Mouse (Mus musculus) forebrain, embryonic 14.5 days (tissue): Measurements from ENCODE around the gene Iqschfp. TPM values are rescaled to one million over a fixed set of nuclear protein-coding genes. Genes with fewer than 3 reads are reported as not detected.

Experiments
- ATAC-seq: fragments of 200-750 bp; cut with Nextera tagmentation; 2 replicates; pipeline ENCODE4 v1.8.0; 2017; ENCODE audit warnings: mild to moderate bottlenecking, moderate library complexity
- DNase-seq: peaks from one replicate; pipeline ENCODE4 v3.0.0-alpha.2; 2015; ENCODE audit warnings: low spot score
- H3K27ac ChIP-seq: fragments of 300-500 bp; sonication (generic); 2 replicates; pipeline ENCODE4 v1.5.1; 2014; ENCODE audit warnings: low read depth, mild to moderate bottlenecking, control low read depth, low read length, moderate library complexity
- H3K27me3 ChIP-seq: fragments of 300-500 bp; sonication (generic); replicated peaks from 2 replicates; pipeline ENCODE4 v1.6.1; 2014; ENCODE audit warnings: low read length, control low read depth, mixed read lengths; ENCODE audit not compliant: control insufficient read depth, insufficient read depth
- H3K36me3 ChIP-seq: fragments of 300-500 bp; sonication (generic); 2 replicates; pipeline ENCODE4 v1.6.1; 2014; ENCODE audit warnings: low read length, control low read depth; ENCODE audit not compliant: control insufficient read depth, insufficient read depth
- H3K4me1 ChIP-seq: fragments of 300-500 bp; sonication (generic); 2 replicates; pipeline ENCODE4 v1.6.1; 2014; ENCODE audit warnings: antibody characterized with exemption, low read length, control low read depth; ENCODE audit not compliant: control insufficient read depth, insufficient read depth
- H3K4me2 ChIP-seq: fragments of 300-500 bp; sonication (generic); 2 replicates; pipeline ENCODE4 v1.6.1; 2014; ENCODE audit warnings: mild to moderate bottlenecking, control low read depth, low read length
- H3K4me3 ChIP-seq: fragments of 300-500 bp; sonication (generic); 2 replicates; pipeline ENCODE4 v1.5.1; 2014; ENCODE audit warnings: low read depth, low read length, control low read depth
- H3K9ac ChIP-seq: fragments of 300-500 bp; sonication (generic); 2 replicates; pipeline ENCODE4 v1.6.1; 2014; ENCODE audit warnings: mild to moderate bottlenecking, low read length, control low read depth, moderate library complexity
- H3K9me3 ChIP-seq: fragments of 300-500 bp; sonication (generic); replicated peaks from 2 replicates; pipeline ENCODE4 v1.6.1; 2016; ENCODE audit warnings: low read length, control low read depth, mixed read lengths; ENCODE audit not compliant: control insufficient read depth
- WGBS: fragments of 180-500 bp; shearing (Covaris S2); extraction: QIAGEN DNeasy Blood & Tissue Kit; methylation state at CpG from one replicate; pipeline ENCODE4 v1.1.7; 2014; 5-methylcytosine and 5-hydroxymethylcytosine counted together
- polyA plus RNA-seq: library from polyadenylated mRNA; unstranded; fragments of >200 nt; fragmentation: Nextera tagmentation; extraction: Ambion mirVana; gene quantifications from 2 replicates; pipeline ENCODE4 v1.2.1, GENCODE M21; 2014

The Iqschfp gene
- polyA plus RNA-seq, 1 experiment from 2014 or later = 2.8 TPM

DNA sequence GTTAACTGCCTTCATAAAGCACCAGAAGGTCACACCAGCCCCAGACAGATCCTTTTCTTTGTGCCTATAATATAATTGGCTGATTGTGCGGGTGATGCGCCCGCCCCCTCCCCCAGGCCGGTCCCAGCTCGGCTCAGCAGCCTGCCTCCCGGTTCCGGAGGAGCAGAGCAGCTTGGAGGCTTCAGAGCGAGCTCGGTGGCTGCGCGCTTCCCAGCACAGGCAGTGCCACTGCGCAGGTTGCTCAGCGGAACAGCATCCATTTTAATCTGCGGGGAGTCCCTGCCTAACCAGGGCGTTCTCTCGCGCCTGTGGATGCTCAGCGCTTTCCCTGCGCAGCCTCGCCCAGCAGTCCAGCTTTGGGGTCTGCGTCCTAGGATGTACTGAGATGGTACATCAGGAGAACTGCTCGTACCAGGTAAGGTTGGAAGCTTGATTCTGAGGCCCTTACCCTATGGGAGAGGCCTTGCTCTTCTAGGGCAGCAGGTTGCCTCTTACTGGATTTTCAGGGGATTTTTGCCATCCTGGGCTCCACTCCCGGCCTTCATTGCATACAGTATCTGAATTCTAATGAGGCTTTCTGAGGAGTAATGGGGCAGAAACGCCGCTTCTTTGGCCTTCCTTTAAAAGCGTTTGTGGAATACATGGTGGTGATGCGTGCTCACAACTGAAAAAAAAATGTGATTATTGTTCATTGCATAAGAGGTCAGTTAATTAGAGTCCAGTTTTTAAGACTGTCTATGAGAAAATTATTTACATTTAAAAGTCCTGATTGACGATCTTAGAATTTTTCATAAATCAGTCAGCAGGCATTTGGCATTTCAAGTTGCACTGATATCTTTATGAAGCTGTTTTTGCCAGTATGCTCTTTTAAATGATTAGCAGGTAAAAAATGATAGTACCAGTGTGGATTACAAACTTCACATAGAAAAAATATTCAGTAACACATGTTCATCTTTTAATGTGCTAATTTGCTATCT is 680.5 kb downstream of the Iqschfp start:
- ATAC-seq (peak; percentile 92), DNase-seq (peak; percentile 93)

DNA sequence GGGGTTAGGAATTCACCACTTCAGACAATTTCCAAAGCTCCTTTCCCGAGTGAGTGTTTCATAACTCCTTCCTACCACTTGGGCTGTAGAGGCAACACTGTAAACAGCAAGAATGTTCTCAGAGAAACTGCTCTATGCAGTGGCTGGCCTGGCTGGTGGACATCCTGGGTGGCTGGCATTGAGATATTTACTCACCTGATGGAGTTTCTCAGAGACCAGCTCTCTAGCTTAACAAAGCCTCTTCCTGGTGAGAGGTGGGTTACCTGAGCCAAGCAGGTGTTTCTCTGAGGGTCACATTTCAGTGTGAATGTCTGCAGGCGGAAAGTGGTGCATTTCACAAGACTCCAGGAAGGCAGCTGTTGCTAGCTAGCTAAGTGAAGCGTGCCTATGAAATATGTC is 681.2 kb downstream of the Iqschfp start:
- ATAC-seq = no peak
- H3K4me1 ChIP-seq = peaks cover 41% of the 10 kb centered on the region
- WGBS = 50% methylated on average over 3 of the region's 3 CpGs

More for the DNA sequence above, 680.5 kb downstream of the Iqschfp start:
- 2% methylated on average over 28 of the region's 28 CpGs for WGBS
- H3K9me3 ChIP-seq = no peaks in the 10 kb centered on the region
- H3K9ac ChIP-seq = peak overlapping the region; percentile 80
- H3K4me2 ChIP-seq = peak overlapping the region; percentile 71
- H3K4me1 ChIP-seq = peaks cover 41% of the 10 kb centered on the region
- H3K4me3 ChIP-seq = peak overlapping the region; percentile 44
- H3K27me3 ChIP-seq = no peaks in the 10 kb centered on the region
- no peaks in the 10 kb centered on the region for H3K36me3 ChIP-seq
- H3K27ac ChIP-seq = peak overlapping the region; percentile 97

GRCm38 (mm10) chr3:68574097-68574496 is 682.1 kb downstream of the Iqschfp start:
- Histone ChIP-seq H3K9ac (peak overlapping the region; percentile 80), H3K27ac (peak overlapping the region; percentile 97), H3K27me3 (no peaks in the 10 kb centered on the region), H3K4me3 (peak overlapping the region; percentile 44), H3K4me1 (peaks cover 43% of the 10 kb centered on the region), H3K4me2 (peak overlapping the region; percentile 71), H3K9me3 (no peaks in the 10 kb centered on the region), H3K36me3 (no peaks in the 10 kb centered on the region)
- 34% methylated on average over 5 of the region's 8 CpGs for WGBS
- peak; percentile 55 for DNase-seq
- ATAC-seq = no peak

More for the DNA sequence above, 681.2 kb downstream of the Iqschfp start:
- no peaks in the 10 kb centered on the region for H3K9me3 ChIP-seq
- H3K4me3 ChIP-seq = peak overlapping the region; percentile 44
- DNase-seq = no peak
- peak overlapping the region; percentile 80 for H3K9ac ChIP-seq
- no peaks in the 10 kb centered on the region for H3K27me3 ChIP-seq
- H3K27ac ChIP-seq = peak overlapping the region; percentile 97
- no peaks in the 10 kb centered on the region for H3K36me3 ChIP-seq
- peak overlapping the region; percentile 71 for H3K4me2 ChIP-seq

DNA sequence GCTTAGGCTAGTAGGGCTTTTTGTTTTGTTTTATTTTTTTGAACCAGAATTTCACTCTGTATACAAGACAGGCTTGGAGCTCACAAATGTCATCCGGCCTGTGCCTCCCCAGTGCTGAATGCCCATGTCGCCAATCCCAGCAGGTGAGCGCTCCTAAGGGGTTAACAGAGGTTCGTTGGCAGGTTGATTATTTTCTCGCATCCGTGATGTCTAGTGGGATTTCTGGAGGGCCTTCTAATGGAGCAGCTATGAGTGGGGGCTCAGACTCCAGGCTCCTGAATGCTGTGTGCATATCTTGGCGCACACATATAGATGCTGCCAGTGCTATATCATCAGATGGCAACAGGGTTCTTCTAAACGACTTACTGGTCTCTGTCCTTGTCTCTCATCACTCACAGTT is 682.5 kb downstream of the Iqschfp start:
- DNase-seq = no peak
- Histone ChIP-seq H3K27ac (peak overlapping the region; percentile 35; the same call in 1 of the 2 replicates), H3K4me3 (peak overlapping the region; percentile 44), H3K36me3 (no peaks in the 10 kb centered on the region), H3K9ac (peak overlapping the region; percentile 80), H3K27me3 (no peaks in the 10 kb centered on the region), H3K4me1 (peaks cover 45% of the 10 kb centered on the region), H3K4me2 (peak overlapping the region; percentile 71), H3K9me3 (no peaks in the 10 kb centered on the region)
- 45% methylated on average over 8 of the region's 8 CpGs for WGBS
- no peak for ATAC-seq

- Histone ChIP-seq H3K27me3 (no peaks in the 10 kb centered on the region), H3K9ac (0 out of 2 replicates have a peak overlapping the region, but pooled peaks have one; percentile 0), H3K27ac (peak overlapping the region; percentile 41; the same call in 1 of the 2 replicates), H3K4me2 (peak overlapping the region; percentile 71), H3K4me3 (no peak overlapping the region), H3K4me1 (peaks cover 46% of the 10 kb centered on the region), H3K36me3 (no peaks in the 10 kb centered on the region), H3K9me3 (no peaks in the 10 kb centered on the region)
- 33% methylated on average over 10 of the region's 10 CpGs for WGBS
- DNase-seq (peak; percentile 44), ATAC-seq (no peak)
These were observed 683.8 kb downstream of the Iqschfp start for GRCm38 (mm10) chr3:68575636-68576340.

GRCm38 (mm10) chr3:68576431-68576830 is 684.4 kb downstream of the Iqschfp start:
- whole genome bisulfite sequencing = under 1% methylated on average over 7 of the region's 7 CpGs
- peak overlapping the region; percentile 71 for H3K4me2 ChIP-seq
- DNase-seq = peak; percentile 88
- no peaks in the 10 kb centered on the region for H3K27me3 ChIP-seq
- no peaks in the 10 kb centered on the region for H3K9me3 ChIP-seq
- ATAC-seq = peak; percentile 40
- H3K36me3 ChIP-seq = no peaks in the 10 kb centered on the region
- H3K9ac ChIP-seq = 0 out of 2 replicates have a peak overlapping the region, but pooled peaks have one; percentile 1
- peak overlapping the region; percentile 41 for H3K27ac ChIP-seq
- H3K4me1 ChIP-seq = peaks cover 46% of the 10 kb centered on the region
- H3K4me3 ChIP-seq = no peak overlapping the region

DNA sequence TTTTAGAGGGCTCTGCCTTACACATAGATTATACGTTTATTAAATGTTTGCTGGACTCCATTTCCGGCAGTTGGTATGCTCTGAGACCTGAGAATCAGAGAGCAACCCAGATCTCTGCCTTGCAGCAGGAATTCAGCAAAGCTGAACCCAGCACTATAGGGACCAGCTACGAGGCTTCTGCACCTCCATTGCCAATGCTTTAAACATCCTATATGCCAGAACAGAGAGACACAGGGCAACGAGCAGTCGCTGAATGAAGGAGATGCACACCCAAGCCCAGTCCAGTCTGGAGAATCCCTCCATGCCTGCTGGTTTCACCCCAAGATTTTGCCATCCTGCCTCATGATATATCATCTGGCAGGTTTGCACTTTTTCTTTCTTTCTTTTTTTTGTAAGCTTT is 684.9 kb downstream of the Iqschfp start:
- Histone ChIP-seq H3K27me3 (no peaks in the 10 kb centered on the region), H3K9me3 (no peaks in the 10 kb centered on the region), H3K9ac (0 out of 2 replicates have a peak overlapping the region, but pooled peaks have one; percentile 1), H3K4me2 (peak overlapping the region; percentile 71), H3K4me3 (no peak overlapping the region), H3K27ac (peak overlapping the region; percentile 41), H3K36me3 (no peaks in the 10 kb centered on the region), H3K4me1 (peaks cover 46% of the 10 kb centered on the region)
- WGBS = 43% methylated on average over 5 of the region's 5 CpGs
- no peak for DNase-seq
- ATAC-seq = no peak

GRCm38 (mm10) chr3:68581591-68581990 is 689.6 kb downstream of the Iqschfp start:
- Histone ChIP-seq H3K4me2 (no peak overlapping the region), H3K27ac (no peak overlapping the region), H3K4me1 (peaks cover 47% of the 10 kb centered on the region), H3K9me3 (no peaks in the 10 kb centered on the region), H3K9ac (no peak overlapping the region), H3K27me3 (no peaks in the 10 kb centered on the region), H3K36me3 (no peaks in the 10 kb centered on the region), H3K4me3 (no peak overlapping the region)
- 71% methylated on average over 13 of the region's 13 CpGs for WGBS
- no peak for ATAC-seq
- no peak for DNase-seq
